Mouse (Mus musculus) CH12.LX (cell line): ENCODE data around the gene AI597479. TPM values are rescaled to one million over a fixed set of nuclear protein-coding genes. Genes with fewer than 3 reads are reported as not detected.

Experiments used
- DNase-seq: peaks from one replicate; pipeline ENCODE4 v3.0.0-alpha.2; 2013; ENCODE audit errors: extremely low read depth
- H3K27ac ChIP-seq: 2 replicates; pipeline ENCODE4 v1.5.1; 2012; ENCODE audit warnings: low read depth, mild to moderate bottlenecking, control low read depth, moderate library complexity; ENCODE audit not compliant: insufficient read depth
- H3K27me3 ChIP-seq: replicated peaks from 2 replicates; pipeline ENCODE3; 2012; ENCODE audit warnings: inconsistent platforms
- H3K36me3 ChIP-seq, 2 experiments: replicated peaks in 1 of 2; 2 replicates each; pipeline versions ENCODE3 to v1.6.1; 2012; ENCODE audit warnings: inconsistent platforms in 1 of 2, low read length in 1 of 2, mild to moderate bottlenecking in 1 of 2, mixed read lengths in 1 of 2, moderate library complexity in 1 of 2; ENCODE audit not compliant: control insufficient read depth in 1 of 2, insufficient read depth in 1 of 2
- H3K4me1 ChIP-seq, 2 experiments: 2 replicates each; pipeline ENCODE4 v1.6.1; 2012; ENCODE audit warnings: inconsistent platforms in 1 of 2, moderate library complexity in 1 of 2; ENCODE audit not compliant: insufficient read depth in 2 of 2, control insufficient read depth in 1 of 2
- H3K4me2 ChIP-seq: 2 replicates; pipeline ENCODE4 v1.6.1; 2012; ENCODE audit warnings: low read depth, mild to moderate bottlenecking, control low read depth; ENCODE audit not compliant: poor library complexity, insufficient read depth, severe bottlenecking
- H3K4me3 ChIP-seq, 3 experiments: fragments of 150-350 bp in 1 of 3; sonication (generic) in 1 of 3; replicated peaks in 1 of 3; 2 replicates each; pipeline versions ENCODE3 to v1.5.1; 2011 to 2012; ENCODE audit warnings: low read depth in 2 of 3, low read length in 2 of 3, mild to moderate bottlenecking in 2 of 3, moderate library complexity in 2 of 3, control low read depth in 1 of 3, improper control_type of control experiment in 1 of 3, inconsistent platforms in 1 of 3, mixed read lengths in 1 of 3; ENCODE audit not compliant: poor library complexity in 1 of 3
- H3K79me2 ChIP-seq: replicated peaks from 2 replicates; pipeline ENCODE4 v1.6.1; 2012; ENCODE audit warnings: mild to moderate bottlenecking, moderate library complexity; ENCODE audit not compliant: control insufficient read depth, poor library complexity, insufficient read depth, severe bottlenecking; ENCODE audit errors: extremely low read depth
- H3K9ac ChIP-seq: 2 replicates; pipeline ENCODE4 v1.6.1; 2012; ENCODE audit warnings: low read depth, mild to moderate bottlenecking, control low read depth, moderate library complexity; ENCODE audit not compliant: insufficient read depth
- H3K9me3 ChIP-seq: replicated peaks from 2 replicates; pipeline ENCODE3; 2012; ENCODE audit warnings: low read length, inconsistent platforms, mixed read lengths
- BHLHE40 ChIP-seq: IDR thresholded peaks from 2 replicates; pipeline ENCODE4 v1.6.1; 2011; ENCODE audit warnings: mild to moderate bottlenecking, low read depth, low read length, improper control_type of control experiment
- CTCF ChIP-seq, 2 experiments: IDR thresholded peaks in 1 of 2; conservative IDR thresholded peaks in 1 of 2; 2 replicates each; pipeline ENCODE4 v1.5.1; 2011 to 2012; ENCODE audit warnings: low read depth in 2 of 2, low read length in 2 of 2, improper control_type of control experiment in 1 of 2, inconsistent platforms in 1 of 2, mild to moderate bottlenecking in 1 of 2, moderate library complexity in 1 of 2
- ETS1 ChIP-seq: conservative IDR thresholded peaks from 2 replicates; pipeline ENCODE4 v1.6.1; 2012; ENCODE audit warnings: low read depth, mild to moderate bottlenecking, inconsistent platforms, low read length, improper control_type of control experiment, moderate library complexity
- GABPA ChIP-seq: IDR thresholded peaks from 2 replicates; pipeline ENCODE4 v1.6.1; 2012; ENCODE audit warnings: low read depth, low read length, improper control_type of control experiment, inconsistent platforms; ENCODE audit not compliant: insufficient replicate concordance
- IRF4 ChIP-seq: IDR thresholded peaks from 2 replicates; pipeline ENCODE4 v1.6.1; 2014; ENCODE audit warnings: low read depth, mild to moderate bottlenecking, inconsistent platforms, low read length, improper control_type of control experiment
- JUN ChIP-seq: IDR thresholded peaks from 2 replicates; pipeline ENCODE4 v1.6.1; 2011; ENCODE audit warnings: low read depth, mild to moderate bottlenecking, low read length, improper control_type of control experiment, moderate library complexity; ENCODE audit not compliant: insufficient read depth
- JUND ChIP-seq: conservative IDR thresholded peaks from 2 replicates; pipeline ENCODE4 v1.6.1; 2011; ENCODE audit warnings: low read depth, low read length, improper control_type of control experiment
- KAT2A ChIP-seq: IDR thresholded peaks from 2 replicates; pipeline ENCODE4 v1.6.1; 2012; ENCODE audit warnings: low read length, improper control_type of control experiment, inconsistent platforms; ENCODE audit not compliant: insufficient replicate concordance
- MAFK ChIP-seq: IDR thresholded peaks from 2 replicates; pipeline ENCODE4 v1.6.1; 2011; ENCODE audit warnings: low read length, improper control_type of control experiment; ENCODE audit not compliant: insufficient replicate concordance
- MAZ ChIP-seq: IDR thresholded peaks from 2 replicates; pipeline ENCODE4 v1.6.1; 2012; ENCODE audit warnings: low read depth, mild to moderate bottlenecking, inconsistent platforms, low read length, improper control_type of control experiment, moderate library complexity
- MXI1 ChIP-seq: IDR thresholded peaks from 2 replicates; pipeline ENCODE4 v1.6.1; 2011; ENCODE audit warnings: mild to moderate bottlenecking, low read depth, low read length, improper control_type of control experiment
- MYC ChIP-seq: IDR thresholded peaks from 2 replicates; pipeline ENCODE4 v1.6.1; 2011; ENCODE audit warnings: low read depth, mild to moderate bottlenecking, improper control_type of control experiment, low read length
- POLR2A ChIP-seq: IDR thresholded peaks from 2 replicates; pipeline ENCODE4 v1.6.1; 2011; ENCODE audit warnings: low read depth, mild to moderate bottlenecking, improper control_type of control experiment, low read length
- RAD21 ChIP-seq: IDR thresholded peaks from 2 replicates; pipeline ENCODE4 v1.6.1; 2011; ENCODE audit warnings: low read depth, mild to moderate bottlenecking, low read length, improper control_type of control experiment, moderate library complexity
- RCOR1 ChIP-seq: conservative IDR thresholded peaks from 2 replicates; pipeline ENCODE4 v1.6.1; 2012; ENCODE audit warnings: low read depth, mild to moderate bottlenecking, inconsistent platforms, low read length, improper control_type of control experiment
- SMC3 ChIP-seq: IDR thresholded peaks from 2 replicates; pipeline ENCODE4 v1.6.1; 2011; ENCODE audit warnings: low read depth, low read length, improper control_type of control experiment
- UBTF ChIP-seq: IDR thresholded peaks from 2 replicates; pipeline ENCODE4 v1.6.1; 2012; ENCODE audit warnings: low read depth, mild to moderate bottlenecking, inconsistent platforms, low read length, improper control_type of control experiment, moderate library complexity
- USF1 ChIP-seq: IDR thresholded peaks from 2 replicates; pipeline ENCODE4 v1.6.1; 2014; ENCODE audit warnings: low read depth, mild to moderate bottlenecking, inconsistent platforms, low read length, improper control_type of control experiment
- USF2 ChIP-seq: conservative IDR thresholded peaks from 2 replicates; pipeline ENCODE4 v1.6.1; 2011; ENCODE audit warnings: low read depth, low read length, improper control_type of control experiment
- ZKSCAN1 ChIP-seq: IDR thresholded peaks from 2 replicates; pipeline ENCODE4 v1.6.1; 2012; ENCODE audit warnings: low read depth, inconsistent platforms, low read length, improper control_type of control experiment, borderline replicate concordance
- ZMIZ1 ChIP-seq: IDR thresholded peaks from 2 replicates; pipeline ENCODE4 v1.6.1; 2012; ENCODE audit warnings: low read depth, mild to moderate bottlenecking, inconsistent platforms, low read length, improper control_type of control experiment
- dilution Hi-C: fragments of 300-500 bp; cut with MboI; formaldehyde crosslinking; loops from 2 replicates; pipeline ENCODE4 v1.14.3; 2020; ENCODE audit warnings: low sequenced_read_pairs; ENCODE audit not compliant: extremely low pct_unique_long_range_greater_than_20kb, extremely low pct_ligation_motif_present
- in situ Hi-C: fragments of 300-500 bp; cut with MboI; formaldehyde crosslinking; loops from 3 replicates; pipeline ENCODE4 v1.14.3; 2019; ENCODE audit warnings: low sequenced_read_pairs, low pct_ligation_motif_present, low pct_unique_long_range_greater_than_20kb, mixed read lengths
- polyA plus RNA-seq: library from polyadenylated mRNA; unstranded; fragments of >175 nt; gene quantifications from 2 replicates; pipeline ENCODE4 v1.2.1, GENCODE M21; 2012; ENCODE audit warnings: low read depth; ENCODE audit not compliant: insufficient read length
- total RNA-seq, 2 experiments: library from RNA; depleted of rRNA; stranded (reverse); fragments of 300-350 nt in 1 of 2; fragments of >200 nt in 1 of 2; gene quantifications; 2 replicates each; pipeline ENCODE4 v1.2.3; 2012 to 2014

AI597479 gene
- total and polyA plus RNA-seq, 3 experiments = 19.5 to 39.8 (median 22.6) TPM

DNA sequence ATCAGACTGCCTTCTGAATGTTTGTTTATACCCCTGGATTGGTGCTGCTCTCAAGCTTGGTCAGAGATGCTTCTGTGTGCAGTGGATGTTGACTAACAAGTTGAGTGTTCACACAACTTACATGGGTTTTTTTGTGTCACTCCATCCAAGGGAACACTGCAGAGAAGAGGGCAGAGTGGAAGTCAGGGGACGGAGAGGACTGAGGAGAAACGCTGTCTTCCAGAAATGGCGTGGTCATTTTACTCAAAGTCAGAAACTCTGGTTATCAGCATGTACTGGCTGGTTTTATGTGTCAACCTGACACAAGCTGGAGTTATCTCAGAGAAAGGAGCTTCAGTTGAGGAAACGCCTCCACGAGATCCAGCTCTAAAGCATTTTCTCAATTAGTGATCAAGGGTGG is 22.4 kb downstream of the AI597479 start:
- Histone ChIP-seq H3K27ac (no peak overlapping the region), H3K9ac (no peak overlapping the region), H3K4me1 (no peaks in the 10 kb centered on the region), H3K27me3 (no peaks in the 10 kb centered on the region), H3K9me3 (peaks cover 3% of the 10 kb centered on the region), H3K4me2 (no peak overlapping the region), H3K36me3 (peaks cover 9 to 28% of the 10 kb centered on the region in 2 experiments), H3K4me3 (no peak overlapping the region), H3K79me2 (no peaks in the 10 kb centered on the region)
- no peak for DNase-seq
- in situ Hi-C loops = no loop called here
- dilution Hi-C loops = no loop called here
- no peak for TF ChIP-seq RCOR1
- no peak for TF ChIP-seq JUND
- TF ChIP-seq USF1 = no peak
- TF ChIP-seq MAZ = no peak
- no peak for TF ChIP-seq ZMIZ1
- no peak for TF ChIP-seq MXI1
- TF ChIP-seq POLR2A = no peak
- no peak for TF ChIP-seq IRF4
- no peak for TF ChIP-seq CTCF (conservative IDR thresholded peaks at IDR 0.05 in 1 of 2, IDR thresholded peaks at IDR 0.05 in 1 of 2; ENCODE audit: low read depth in 2 of 2, low read length in 2 of 2)
- TF ChIP-seq ETS1 = no peak
- no peak for TF ChIP-seq KAT2A
- TF ChIP-seq SMC3 = no peak
- TF ChIP-seq JUN = no peak
- no peak for TF ChIP-seq USF2

DNA sequence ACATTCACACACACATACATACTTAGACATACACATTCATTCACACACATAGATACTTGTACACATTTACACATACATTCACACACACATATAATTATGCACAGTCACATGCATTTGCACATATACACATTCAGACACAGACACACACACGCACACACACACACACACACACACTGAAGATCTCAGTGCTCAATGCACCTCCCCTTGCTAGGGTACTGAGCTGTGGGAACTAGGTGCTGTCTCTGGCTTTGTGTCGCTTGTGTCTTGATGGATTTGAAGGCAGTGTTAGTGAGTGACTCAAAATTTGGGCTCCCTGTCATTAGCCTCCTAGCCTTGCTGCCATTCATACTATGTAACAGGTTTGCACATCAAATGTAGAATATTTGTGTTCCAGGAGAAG is 24.1 kb downstream of the AI597479 start:
- no peak overlapping the region for H3K9ac ChIP-seq
- no peak overlapping the region for H3K27ac ChIP-seq
- in situ Hi-C loops (no loop called here), dilution Hi-C loops (no loop called here)
- no peak for DNase-seq
- H3K4me3 ChIP-seq = no peak overlapping the region
- TF ChIP-seq USF1 (no peak), ETS1 (no peak)
- no peaks in the 10 kb centered on the region for H3K27me3 ChIP-seq
- peaks cover 2 to 13% of the 10 kb centered on the region in 2 experiments for H3K36me3 ChIP-seq
- H3K9me3 ChIP-seq = peaks cover 3% of the 10 kb centered on the region
- H3K79me2 ChIP-seq = no peaks in the 10 kb centered on the region
- H3K4me1 ChIP-seq = no peaks in the 10 kb centered on the region
- H3K4me2 ChIP-seq = no peak overlapping the region

DNA sequence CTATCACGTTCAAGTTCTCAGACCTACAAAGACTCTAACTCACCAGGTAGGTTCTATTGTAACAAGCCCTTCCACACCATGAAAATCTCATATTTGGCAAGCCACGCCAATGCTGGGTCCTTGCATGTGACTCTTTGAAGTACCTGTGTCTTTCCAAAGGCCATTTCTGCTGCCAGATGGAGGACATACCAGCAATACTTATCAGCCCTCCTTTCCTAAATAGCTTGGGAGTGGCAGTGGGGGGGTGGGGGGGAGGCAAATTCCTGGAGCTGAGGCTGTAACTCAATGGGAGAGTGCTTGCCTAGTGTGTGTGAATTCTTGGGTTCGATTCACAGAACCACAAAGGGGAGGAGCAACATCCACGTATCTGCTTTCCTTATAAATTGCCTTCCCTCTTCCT is 26.2 kb downstream of the AI597479 start:
- Histone ChIP-seq H3K4me1 (peaks cover 5 to 10% of the 10 kb centered on the region in 2 experiments; a peak in 3 of 4 replicates), H3K4me3 (no peak overlapping the region), H3K79me2 (no peaks in the 10 kb centered on the region), H3K36me3 (peaks cover 0 to 2% of the 10 kb centered on the region in 2 experiments), H3K27ac (no peak overlapping the region), H3K27me3 (no peaks in the 10 kb centered on the region), H3K9ac (no peak overlapping the region), H3K9me3 (no peaks in the 10 kb centered on the region), H3K4me2 (no peak overlapping the region)
- no peak for DNase-seq
- TF ChIP-seq JUND (no peak), UBTF (no peak), RAD21 (no peak), MYC (no peak), BHLHE40 (no peak), GABPA (no peak), MXI1 (no peak), MAFK (no peak), ZKSCAN1 (no peak)
- in situ Hi-C loops = loop anchor here (25.0 kb wide), 2 partner anchors 513 to 613 kb away; partner anchors contain the start of gene 1500015O10Rik
- dilution Hi-C loops = no loop called here
